Mouse (Mus musculus) cerebellum, postnatal 10 days (tissue): ENCODE measurements around the gene Fam3c.
"Not testable (repeated sequence)": the region's sequence is repeated elsewhere in the genome, so short reads cannot be mapped to it uniquely, and the experiment has no call there.

ENCODE experiments used
- DNase-seq, 2 experiments: peaks; one replicate each; pipeline ENCODE4 v3.0.0; 2021; ENCODE audit warnings: mixed read lengths in 2 of 2

Fam3c gene

DNA sequence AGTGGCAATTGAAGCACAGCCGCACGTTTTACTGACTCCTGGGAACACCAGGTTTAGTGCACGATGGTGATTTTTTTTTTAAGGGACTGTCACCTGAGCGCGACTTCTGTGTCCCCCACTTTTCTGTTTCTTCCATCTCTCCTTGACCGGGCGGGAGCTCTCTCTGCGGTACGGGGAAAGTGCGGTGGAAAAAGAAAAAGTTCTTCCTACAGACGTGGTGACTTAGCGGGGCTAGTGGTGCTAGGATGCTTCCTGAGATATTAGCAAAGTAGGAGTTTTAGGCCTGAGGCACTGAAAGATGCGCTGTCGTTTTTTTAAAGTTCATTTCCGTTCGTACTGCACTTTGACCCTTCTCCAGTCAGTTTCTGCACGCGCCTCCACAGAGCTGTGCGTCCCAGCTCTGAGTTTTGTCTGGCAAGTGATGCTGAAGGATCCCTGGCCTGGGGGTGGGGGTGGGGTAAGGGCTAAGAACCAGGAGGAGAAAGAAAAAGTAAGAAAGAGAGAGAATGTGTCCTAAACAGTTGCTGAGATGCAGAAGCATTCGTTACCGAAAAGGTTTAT lies 66.5 kb downstream of the Fam3c start:
- DNase-seq: no peak

DNA sequence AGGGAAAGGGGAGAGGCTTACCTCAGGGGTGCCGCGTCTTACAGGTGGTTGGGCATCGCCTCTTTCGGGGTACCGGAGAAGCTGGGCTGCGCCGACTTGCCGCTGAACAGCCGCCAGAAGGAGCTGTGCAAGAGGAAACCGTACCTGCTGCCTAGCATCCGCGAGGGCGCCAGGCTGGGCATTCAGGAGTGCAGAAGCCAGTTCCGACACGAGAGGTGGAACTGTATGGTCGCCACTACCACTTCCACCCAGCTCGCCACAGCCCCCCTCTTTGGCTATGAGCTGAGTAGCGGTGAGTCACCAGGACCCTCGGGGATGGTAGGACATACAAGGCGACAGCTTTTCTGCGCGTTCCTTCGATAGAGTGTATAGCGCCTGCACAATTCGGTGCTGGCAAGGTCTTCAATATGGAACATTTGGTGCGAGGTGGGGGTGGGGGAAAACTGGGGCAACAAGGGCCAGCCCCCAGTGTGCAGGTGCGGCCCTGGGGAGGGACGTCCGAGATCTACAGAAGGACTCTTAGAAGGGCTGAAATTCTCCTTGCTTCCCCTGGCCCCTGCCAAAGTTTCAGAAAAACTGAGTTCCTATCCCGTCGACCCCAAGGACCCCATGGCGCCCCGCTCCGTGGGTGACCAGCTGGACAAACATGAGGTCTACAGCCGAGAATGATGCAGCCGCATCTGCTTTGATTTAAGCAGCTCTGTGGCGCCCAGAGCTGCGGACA lies 67.1 kb downstream of the Fam3c start:
- DNase-seq: peak; percentile 65 to 70

DNA sequence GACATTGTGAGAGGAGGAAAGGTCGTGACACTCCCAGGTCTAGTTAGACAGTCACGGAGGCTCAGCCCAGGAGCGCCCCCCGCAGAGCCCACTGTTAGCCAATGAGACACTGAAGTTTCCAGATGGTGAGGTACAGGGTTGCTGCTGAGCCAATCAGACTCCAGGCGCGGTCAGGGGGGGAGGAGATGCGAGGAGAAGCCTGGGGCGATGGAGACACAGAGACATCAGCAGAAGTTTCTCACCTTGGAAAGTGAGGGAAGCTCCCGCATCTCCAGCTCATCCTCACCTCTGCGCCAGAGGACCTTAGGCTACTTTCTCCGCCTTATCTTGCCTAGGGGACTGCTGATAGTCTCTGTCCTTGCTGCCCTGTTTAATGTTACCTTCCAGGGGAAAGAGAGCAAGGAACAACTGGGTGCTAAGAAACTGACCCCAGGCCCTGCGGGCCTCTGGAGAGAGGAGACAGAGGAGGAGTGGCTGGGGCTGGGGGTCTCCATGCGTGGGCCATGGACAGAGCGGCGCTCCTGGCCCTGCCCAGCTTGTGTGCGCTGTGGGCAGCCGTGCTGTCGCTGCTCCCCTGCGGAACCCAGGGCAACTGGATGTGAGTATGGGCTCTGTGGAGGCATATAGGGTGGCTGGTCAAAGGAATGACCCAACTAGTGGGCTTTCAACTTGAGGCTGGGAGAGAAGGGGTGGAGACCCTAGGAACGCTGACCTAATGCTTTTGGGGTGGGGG lies 67.9 kb downstream of the Fam3c start, which contains the start of gene Wnt16:
Gene Wnt16 (plus strand): TSS at position 224 of the 733 bp plus-strand sequence.
- DNase-seq: peak; percentile 62 to 73

DNA sequence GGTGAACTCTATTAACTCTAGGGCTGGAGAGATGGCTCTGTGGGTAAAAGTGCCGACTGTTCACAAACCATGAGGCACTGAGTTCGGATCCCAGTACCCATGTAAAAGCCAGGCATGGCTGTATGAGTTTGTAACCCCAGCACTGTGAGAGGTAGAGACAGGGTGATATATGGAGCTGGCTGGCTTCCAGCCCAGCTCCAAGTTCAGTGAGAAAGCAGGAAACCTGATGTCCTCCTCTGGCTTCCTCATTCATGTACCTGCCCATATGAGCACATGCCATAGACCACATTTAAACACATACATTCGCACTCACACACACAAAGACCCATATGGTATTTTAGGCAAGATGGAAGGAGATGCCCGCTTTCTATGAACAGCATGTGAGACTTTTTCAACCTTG lies 73.6 kb downstream of the Fam3c start:
- no peak for DNase-seq

GRCm38 (mm10) chr6:22280217-22280861 lies 75.7 kb downstream of the Fam3c start:
- DNase-seq: peak; percentile 76 to 81

GRCm38 (mm10) chr6:22277941-22278340 lies 78.1 kb downstream of the Fam3c start:
- DNase-seq: no peak

DNA sequence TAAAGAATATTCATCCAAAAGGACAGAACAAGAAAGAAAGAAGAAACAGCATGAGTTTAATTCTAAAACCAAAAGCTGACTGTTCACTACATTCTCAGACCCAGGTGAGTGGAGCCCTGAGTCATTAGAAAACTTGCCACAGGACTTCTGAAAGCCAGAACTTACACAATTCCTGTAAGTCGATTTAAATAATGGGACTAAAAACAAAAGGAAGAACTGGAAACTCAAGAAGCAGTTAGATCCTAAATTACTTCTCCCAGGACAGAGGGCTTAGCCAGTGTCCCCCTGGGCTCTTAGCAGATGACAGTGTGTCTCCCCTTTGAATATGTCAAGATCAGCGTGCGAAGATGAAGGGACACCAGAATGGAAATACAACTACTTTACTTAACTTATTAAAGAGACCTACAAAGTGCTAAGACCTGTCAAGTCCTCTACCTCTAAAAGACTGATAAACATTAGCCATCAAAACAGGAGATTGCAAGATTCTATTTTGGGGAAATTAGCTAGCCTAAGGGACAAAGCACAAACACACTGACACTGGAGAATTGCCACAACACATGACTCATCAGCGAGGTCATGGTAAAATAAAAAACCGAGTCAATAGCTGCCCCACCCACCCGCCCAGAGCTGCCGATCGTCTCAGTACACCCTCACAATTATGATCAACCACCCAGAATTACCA lies 86.1 kb downstream of the Fam3c start:
- no peak for DNase-seq

GRCm38 (mm10) chr6:22268677-22269076 lies 87.4 kb downstream of the Fam3c start:
- no peak for DNase-seq

DNA sequence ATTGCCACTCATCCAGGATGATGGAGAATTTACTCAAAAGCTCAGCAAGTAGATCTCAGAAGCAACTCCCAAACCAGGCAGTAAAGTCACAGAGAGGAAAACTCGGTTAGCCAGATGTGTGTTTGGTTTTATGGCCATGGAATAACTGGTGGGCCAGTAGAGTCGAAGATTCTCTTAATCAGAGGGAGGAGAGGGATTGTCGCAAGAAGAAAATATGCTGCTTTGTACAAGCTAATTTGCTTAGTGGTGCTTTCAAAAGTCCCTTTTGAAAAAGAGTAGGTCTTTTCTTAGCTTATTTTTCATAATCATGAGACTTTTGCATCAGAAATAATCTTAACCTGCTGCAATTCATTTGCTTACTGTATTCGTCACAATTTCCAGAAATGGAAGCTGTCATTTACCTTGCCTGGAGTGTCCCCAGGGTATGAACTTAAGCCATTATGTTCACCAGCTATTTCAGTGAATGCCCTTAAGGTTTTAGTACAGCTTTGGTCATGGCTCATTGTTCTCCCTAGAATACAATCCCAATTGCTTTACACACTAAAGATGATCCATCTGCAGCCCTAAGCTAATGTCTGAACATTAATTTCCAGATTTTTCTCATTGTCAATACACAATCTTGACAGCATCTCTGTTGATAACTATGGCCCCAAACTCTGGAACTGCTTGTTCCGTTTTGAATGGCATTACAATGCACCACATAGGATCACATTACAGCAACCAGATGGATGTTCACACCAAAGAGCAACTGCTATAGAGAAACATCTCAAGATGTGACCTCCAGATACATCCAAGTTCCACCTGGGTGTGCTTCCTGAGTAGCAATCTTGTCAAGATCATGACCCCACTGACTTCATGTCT lies 88.0 kb downstream of the Fam3c start:
- DNase-seq: no peak

GRCm38 (mm10) chr6:22266018-22266417 lies 90.0 kb downstream of the Fam3c start:
- no peak for DNase-seq

DNA sequence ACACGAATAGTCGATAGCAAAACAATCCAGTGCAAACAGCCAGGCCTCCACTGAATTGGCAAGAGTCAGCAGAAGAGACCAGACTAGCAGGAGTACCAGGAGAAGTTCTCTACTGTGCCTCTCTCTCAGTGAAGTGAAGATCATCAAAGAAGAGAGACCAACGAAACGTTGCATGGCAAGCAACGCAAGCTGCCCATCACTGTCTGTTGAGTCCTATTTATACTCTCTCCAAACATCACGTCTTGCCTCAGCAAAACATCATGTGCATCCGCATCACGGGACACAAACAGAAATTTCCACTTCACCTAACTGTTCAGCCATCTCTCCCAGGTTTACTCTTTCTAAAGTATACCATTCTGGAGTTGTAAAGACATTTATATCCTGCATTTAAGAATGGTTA lies 91.9 kb downstream of the Fam3c start:
- DNase-seq: not testable (repeated sequence)

- DNase-seq: no peak
Measured at GRCm38 (mm10) chr6:22262519-22262918, 93.5 kb downstream of the Fam3c start.

GRCm38 (mm10) chr6:22258784-22259183 lies 97.3 kb downstream of the Fam3c start:
- DNase-seq: no peak
